9 mouse cellular contexts compared by ENCODE assay signal in genomic region chr4:8432393-8432792, GRCm38 (mm10).
A peak's percentile ranks its signal among the peaks of the same experiment; 100 is the strongest.
DNase-seq lines count a peak whose midpoint lies in the region.
"Had no signal": no experiment of that assay in that cellular context is flagged by ENCODE, and none has a peak within 500 bp of the region (broad histone marks: within the 10 kb centered on the region; RNA-seq: fewer than 3 reads in every experiment).

No protein-coding gene starts in this region.

- intact Hi-C loops in gastrocnemius, postnatal 14 days (cut with DNase I; ENCODE audit: low total_unique reads), result no loop called here

- DNase-seq in gastrocnemius, postnatal 14 days, result peak; percentile 20
- no peak for DNase-seq in gastrocnemius, postnatal 4 days (ENCODE audit: low spot score in 2 of 2)
- peak; percentile 35 for DNase-seq in ovary, postnatal 36 days (ENCODE audit: low spot score)
- no peak for DNase-seq in ovary, adult 18-20 months (ENCODE audit: low spot score)
- peak; percentile 74 for DNase-seq in brain, adult 2 months (ENCODE audit: low read depth, low spot score)
- DNase-seq in frontal cortex, postnatal 36 days (ENCODE audit: low spot score in 2 of 2), result peak; percentile 24 to 37
- DNase-seq in lung, postnatal 25 days (ENCODE audit: low spot score), result peak; percentile 23
- no peak for DNase-seq in spleen, postnatal 36 days (ENCODE audit: low spot score in 2 of 2)
- DNase-seq: liver, embryonic 13.5 days had no signal

Comparison
In these comparisons a context has a peak if more than half of its experiments do, and no peak if none do; other contexts are left out.
1. DNase-seq: peak in gastrocnemius, postnatal 14 days (single experiment), ovary, postnatal 36 days (single experiment), brain, adult 2 months (single experiment), frontal cortex, postnatal 36 days (2 of 2) and lung, postnatal 25 days (single experiment); none in gastrocnemius, postnatal 4 days (0 of 2), ovary, adult 18-20 months (single experiment) and spleen, postnatal 36 days (0 of 2).